ENCODE assay signal across 10 mouse cellular contexts in the genomic region with DNA sequence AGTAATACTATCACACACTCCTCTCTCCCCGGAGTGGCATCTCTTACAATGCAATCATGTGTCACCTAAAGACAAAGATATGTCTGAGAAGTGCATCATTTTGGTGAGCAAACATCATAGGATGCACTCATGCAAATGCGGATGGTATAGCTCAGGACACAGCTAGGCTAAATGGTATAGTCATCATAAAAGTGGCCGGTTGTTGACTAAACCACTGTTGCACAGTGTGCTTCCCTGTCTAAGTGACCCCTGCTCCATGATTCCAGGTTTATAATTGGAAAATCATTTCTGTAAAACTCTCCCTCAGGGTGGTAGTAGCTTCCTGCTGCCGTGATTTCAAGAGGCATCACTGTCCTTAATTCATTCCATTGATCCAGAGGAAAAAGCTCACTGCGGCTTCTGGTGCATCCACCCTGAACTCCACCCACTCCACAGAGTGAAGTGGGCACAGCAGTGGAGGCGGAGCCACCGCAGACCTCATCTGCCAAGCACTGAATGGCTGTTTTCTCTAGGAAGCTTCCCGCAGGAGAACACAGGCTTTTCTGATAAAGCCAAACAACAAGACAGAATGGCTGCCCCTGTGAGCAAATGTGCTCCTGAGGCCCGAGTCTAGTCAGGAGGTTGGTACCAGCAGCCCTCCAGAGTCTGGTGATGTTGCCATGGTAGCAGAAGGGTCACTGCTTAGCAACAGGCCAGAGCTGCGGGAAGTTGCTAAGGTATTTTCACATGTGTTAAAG. TPM values are rescaled to one million over a fixed set of nuclear protein-coding genes. Genes with fewer than 3 reads are reported as not detected.
DNase-seq lines count a peak whose midpoint lies in the region; ATAC-seq lines count a peak whose summit lies in the region.
"Had no signal": no experiment of that assay in that cellular context is flagged by ENCODE, and none has a peak within 500 bp of the region (broad histone marks: within the 10 kb centered on the region; RNA-seq: fewer than 3 reads in every experiment).

No protein-coding gene starts in this region.

- H3K4me2 ChIP-seq in midbrain, embryonic 12.5 days (replicated peaks) = peak overlapping the region; percentile 29

- intact Hi-C loops in gastrocnemius, postnatal 36 days (cut with DNase I) = no loop called here

- no peaks in the 10 kb centered on the region for H3K36me3 ChIP-seq in forebrain, embryonic 10.5 days (replicated peaks)
- no peaks in the 10 kb centered on the region for H3K36me3 ChIP-seq in midbrain, embryonic 12.5 days
- H3K36me3 ChIP-seq: G1E had no signal

- H3K27me3 ChIP-seq in forebrain, embryonic 10.5 days (ENCODE audit: poor library complexity, severe bottlenecking) = no peaks in the 10 kb centered on the region
- H3K27me3 ChIP-seq in midbrain, embryonic 12.5 days = no peaks in the 10 kb centered on the region
- H3K27me3 ChIP-seq: megakaryocyte, embryonic 14.5 days had no signal

- peaks cover 14% of the 10 kb centered on the region for H3K4me1 ChIP-seq in forebrain, embryonic 10.5 days
- peaks cover 18% of the 10 kb centered on the region for H3K4me1 ChIP-seq in midbrain, embryonic 12.5 days
- H3K4me1 ChIP-seq: megakaryocyte, embryonic 14.5 days had no signal

- no peak overlapping the region for H3K27ac ChIP-seq in forebrain, embryonic 10.5 days
- H3K27ac ChIP-seq in midbrain, embryonic 12.5 days (replicated peaks) = peak overlapping the region; percentile 83

- no peaks in the 10 kb centered on the region for H3K9me3 ChIP-seq in forebrain, embryonic 10.5 days
- H3K9me3 ChIP-seq in midbrain, embryonic 12.5 days = 0 out of 2 replicates have a peak, but pooled peaks cover 2% of the 10 kb centered on the region

- DNase-seq in MN1 (ENCODE audit: low spot score) (peak; percentile 31), adipocyte (ENCODE audit: low spot score) (no peak)
- DNase-seq in forebrain, embryonic 10.5 days (ENCODE audit: extremely low spot score, low spot score) = peak; percentile 30
- peak; percentile 67 for DNase-seq in layer of hippocampus, adult 11-12 months (ENCODE audit: low spot score)
- DNase-seq in gastrocnemius, postnatal 36 days = no peak

- 71% methylated on average over 10 of the region's 10 CpGs for WGBS in forebrain, embryonic 10.5 days
- 48% methylated on average over 10 of the region's 10 CpGs for WGBS in midbrain, embryonic 12.5 days

- peak; percentile 87 for ATAC-seq in midbrain, embryonic 12.5 days (ENCODE audit: low FRiP score, low read depth)
- ATAC-seq in monocyte, adult 5-6 weeks (replicated peaks; ENCODE audit: insufficient number of reproducible peaks, low FRiP score, low TSS enrichment, poor library complexity, severe bottlenecking) = no peak
- no peak for ATAC-seq in megakaryocyte-erythroid progenitor cell, adult 5-6 weeks (replicated peaks; ENCODE audit: low FRiP score, low TSS enrichment, poor library complexity, severe bottlenecking)

- H3K4me3 ChIP-seq in forebrain, embryonic 10.5 days = no peak overlapping the region
- H3K4me3 ChIP-seq in midbrain, embryonic 12.5 days = no peak overlapping the region
- H3K4me3 ChIP-seq: megakaryocyte, embryonic 14.5 days had no signal

- H3K9ac ChIP-seq in midbrain, embryonic 12.5 days (replicated peaks) = no peak overlapping the region

RNA-seq across cellular contexts. Expression of a gene that starts 38.9 kb away (rescaled TPM):
- 168 and 208 TPM in 2 replicates for polyA plus RNA-seq in forebrain, embryonic 10.5 days (2016; fragmentation: Nextera tagmentation; extraction: Ambion mirVana)
- polyA plus RNA-seq in midbrain, embryonic 12.5 days (2016; fragmentation: Nextera tagmentation; extraction: Ambion mirVana) = 121 and 146 TPM in 2 replicates
- 100 to 1,000 TPM; 347 to 480 TPM for total RNA-seq in gastrocnemius, postnatal 36 days (2021)
- 124 to 152 TPM (median 139 TPM) in 3 replicates for total RNA-seq in monocyte, adult 5-6 weeks (2017)
- total RNA-seq in megakaryocyte-erythroid progenitor cell, adult 5-6 weeks (2014; fragmentation: Nextera tagmentation) = 473 and 492 TPM in 2 replicates
- total RNA-seq in megakaryocyte-erythroid progenitor cell, adult 5-6 weeks (2017) = 197 and 284 TPM in 2 replicates

Comparison
In these comparisons a context has a peak if more than half of its experiments do, and no peak if none do; other contexts are left out.
1. DNase-seq: peak in MN1 (single experiment), forebrain, embryonic 10.5 days (single experiment) and layer of hippocampus, adult 11-12 months (single experiment); none in gastrocnemius, postnatal 36 days (0 of 2) and adipocyte (single experiment).